Mouse (Mus musculus) midbrain, embryonic 16.5 days (tissue): ENCODE measurements at regions not wholly inside any gene's neighbourhood (a gene's known extent, or its start where the extent isn't known, plus 50 kb on each side); places are given as distances from the start of the nearest gene placed in this dataset.

Source experiments
- ATAC-seq: fragments of 200-750 bp; cut with Nextera tagmentation; 2 replicates; pipeline ENCODE4 v1.8.0; 2017; ENCODE audit warnings: moderate TSS enrichment
- H3K27ac ChIP-seq: fragments of 300-500 bp; sonication (generic); 2 replicates; pipeline ENCODE4 v1.5.1; 2014; ENCODE audit warnings: mild to moderate bottlenecking, low read length, mixed read lengths
- H3K27me3 ChIP-seq: fragments of 300-500 bp; sonication (generic); 2 replicates; pipeline ENCODE4 v1.6.1; 2014; ENCODE audit warnings: low read depth, low read length, mixed read lengths; ENCODE audit not compliant: control insufficient read depth, insufficient read depth
- H3K36me3 ChIP-seq: fragments of 300-500 bp; sonication (generic); 2 replicates; pipeline ENCODE4 v1.6.1; 2014; ENCODE audit warnings: mild to moderate bottlenecking, low read length, moderate library complexity, mixed read lengths; ENCODE audit not compliant: control insufficient read depth, insufficient read depth
- H3K4me1 ChIP-seq: fragments of 300-500 bp; sonication (generic); 2 replicates; pipeline ENCODE4 v1.6.1; 2014; ENCODE audit warnings: mild to moderate bottlenecking, low read length, mixed read lengths; ENCODE audit not compliant: control insufficient read depth, insufficient read depth
- H3K4me2 ChIP-seq: fragments of 300-500 bp; sonication (generic); 2 replicates; pipeline ENCODE4 v1.6.1; 2014; ENCODE audit warnings: mild to moderate bottlenecking, low read length, mixed read lengths
- H3K4me3 ChIP-seq: fragments of 300-500 bp; sonication (generic); 2 replicates; pipeline ENCODE4 v1.5.1; 2014; ENCODE audit warnings: low read depth, mild to moderate bottlenecking, low read length, moderate library complexity, mixed read lengths
- H3K9ac ChIP-seq: fragments of 300-500 bp; sonication (generic); 2 replicates; pipeline ENCODE4 v1.6.1; 2014; ENCODE audit warnings: low read depth, low read length, mixed read lengths
- H3K9me3 ChIP-seq: fragments of 300-500 bp; sonication (generic); replicated peaks from 2 replicates; pipeline ENCODE4 v1.6.1; 2014; ENCODE audit warnings: mild to moderate bottlenecking, low read length, mixed read lengths; ENCODE audit not compliant: control insufficient read depth, poor library complexity, severe bottlenecking
- WGBS: fragments of 180-500 bp; shearing (Covaris S2); extraction: QIAGEN DNeasy Blood & Tissue Kit; methylation state at CpG from one replicate; pipeline ENCODE4 v1.1.7; 2014; 5-methylcytosine and 5-hydroxymethylcytosine counted together

DNA sequence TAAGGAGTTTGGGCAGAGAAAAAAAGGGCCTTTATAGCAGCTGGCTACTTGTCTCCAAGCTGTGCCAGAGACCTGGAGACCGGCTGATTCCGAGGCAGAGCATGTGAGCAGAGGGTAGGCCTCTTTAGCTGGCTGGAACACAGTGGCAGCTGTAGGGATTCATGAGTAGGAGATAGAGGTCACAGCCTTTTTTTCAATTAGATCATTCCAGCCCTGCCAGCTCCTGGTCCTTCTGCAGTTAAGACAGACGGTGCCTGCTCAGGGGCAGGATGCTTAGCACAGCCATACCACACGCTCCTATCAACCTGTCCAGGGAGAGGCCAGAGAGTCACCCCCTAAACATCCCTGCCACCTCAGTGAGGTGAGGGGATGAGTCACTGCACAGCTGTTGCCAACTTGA lies 302.1 kb downstream of the Galc start:
- no peak; the same call in 1 of the 2 replicates for ATAC-seq
- Histone ChIP-seq H3K4me3 (no peak overlapping the region), H3K36me3 (no peaks in the 10 kb centered on the region), H3K9ac (no peak overlapping the region), H3K4me2 (no peak overlapping the region), H3K27me3 (no peaks in the 10 kb centered on the region), H3K27ac (no peak overlapping the region), H3K4me1 (no peaks in the 10 kb centered on the region; the same call in 1 of the 2 replicates), H3K9me3 (no peaks in the 10 kb centered on the region)
- 50% methylated on average over 4 of the region's 4 CpGs for WGBS

DNA sequence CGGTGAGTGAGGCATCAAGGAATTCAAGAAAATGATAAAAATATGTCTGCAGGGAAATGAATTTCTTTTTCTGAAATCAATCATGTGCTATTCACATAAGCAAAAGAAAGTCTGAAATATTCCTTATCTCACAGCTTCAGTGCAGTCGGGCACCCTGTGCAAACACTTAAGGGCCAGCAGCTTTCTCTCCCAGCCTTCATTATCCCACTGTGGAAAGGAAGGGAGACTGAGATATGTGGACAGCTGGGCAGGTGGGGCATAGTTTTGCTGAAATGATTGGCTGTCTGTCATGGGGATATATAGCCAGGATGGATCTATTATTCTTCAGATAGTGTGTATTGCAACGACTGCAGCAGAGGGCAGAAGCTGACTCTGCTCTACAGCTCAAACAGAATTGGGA lies 305.9 kb downstream of the Galc start:
- no peaks in the 10 kb centered on the region; the same call in 1 of the 2 replicates for H3K4me1 ChIP-seq
- H3K27ac ChIP-seq, result no peak overlapping the region
- 76% methylated on average over 3 of the region's 3 CpGs for whole genome bisulfite sequencing
- no peaks in the 10 kb centered on the region for H3K27me3 ChIP-seq
- H3K4me3 ChIP-seq, result no peak overlapping the region
- H3K9ac ChIP-seq, result no peak overlapping the region
- no peak overlapping the region for H3K4me2 ChIP-seq
- ATAC-seq, result peak; percentile 56; the same call in 1 of the 2 replicates
- no peaks in the 10 kb centered on the region for H3K9me3 ChIP-seq
- H3K36me3 ChIP-seq, result no peaks in the 10 kb centered on the region

DNA sequence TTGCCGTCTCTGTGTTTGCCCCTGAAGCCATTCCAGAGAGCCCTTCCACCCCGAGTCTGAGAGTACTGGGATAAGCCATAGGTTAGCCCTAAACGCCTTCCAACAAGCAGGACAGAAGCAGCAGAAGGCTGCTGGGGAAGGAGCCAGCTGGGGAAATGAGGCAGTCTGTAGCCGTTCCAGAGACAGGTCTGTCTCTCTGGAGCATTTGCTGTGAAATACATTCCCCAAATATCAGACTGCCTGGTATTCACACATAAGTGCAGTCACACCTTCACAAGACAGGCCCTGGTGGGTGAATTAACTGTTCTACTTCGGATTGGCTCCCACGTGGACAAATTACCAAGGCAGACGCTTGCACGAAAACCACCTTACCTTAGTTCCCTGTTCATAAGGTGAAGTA lies 307.1 kb downstream of the Galc start:
- Histone ChIP-seq H3K9ac (no peak overlapping the region), H3K27me3 (no peaks in the 10 kb centered on the region), H3K4me1 (no peaks in the 10 kb centered on the region; the same call in 1 of the 2 replicates), H3K4me2 (no peak overlapping the region), H3K36me3 (no peaks in the 10 kb centered on the region), H3K27ac (no peak overlapping the region), H3K9me3 (no peaks in the 10 kb centered on the region), H3K4me3 (no peak overlapping the region)
- 82% methylated on average over 8 of the region's 8 CpGs for whole genome bisulfite sequencing
- ATAC-seq, result no peak

DNA sequence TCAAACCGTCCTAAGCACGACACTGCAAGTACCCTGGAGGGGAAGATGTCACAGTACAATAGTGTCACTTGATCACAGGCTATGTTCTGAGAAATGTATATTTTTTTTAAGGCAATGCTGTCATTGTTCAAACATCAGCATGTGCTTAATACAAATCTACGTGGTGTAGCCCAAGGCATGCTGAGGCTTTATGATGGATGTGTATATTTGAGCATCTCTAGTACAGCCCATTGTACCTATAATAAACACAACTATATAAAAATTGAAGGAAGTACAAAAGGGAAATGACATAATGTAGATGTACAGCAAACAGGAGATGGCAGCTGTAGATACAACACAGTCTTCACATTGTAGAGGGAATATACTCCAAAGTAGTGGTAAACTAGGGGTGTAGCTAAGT lies 309.2 kb downstream of the Galc start:
- no peaks in the 10 kb centered on the region for H3K36me3 ChIP-seq
- H3K4me2 ChIP-seq, result no peak overlapping the region
- H3K4me3 ChIP-seq, result no peak overlapping the region
- H3K27me3 ChIP-seq, result no peaks in the 10 kb centered on the region
- H3K4me1 ChIP-seq, result no peaks in the 10 kb centered on the region; the same call in 1 of the 2 replicates
- no peaks in the 10 kb centered on the region for H3K9me3 ChIP-seq
- H3K27ac ChIP-seq, result no peak overlapping the region
- no peak overlapping the region for H3K9ac ChIP-seq
- WGBS, result 64% methylated on average over 3 of the region's 3 CpGs
- ATAC-seq, result no peak

DNA sequence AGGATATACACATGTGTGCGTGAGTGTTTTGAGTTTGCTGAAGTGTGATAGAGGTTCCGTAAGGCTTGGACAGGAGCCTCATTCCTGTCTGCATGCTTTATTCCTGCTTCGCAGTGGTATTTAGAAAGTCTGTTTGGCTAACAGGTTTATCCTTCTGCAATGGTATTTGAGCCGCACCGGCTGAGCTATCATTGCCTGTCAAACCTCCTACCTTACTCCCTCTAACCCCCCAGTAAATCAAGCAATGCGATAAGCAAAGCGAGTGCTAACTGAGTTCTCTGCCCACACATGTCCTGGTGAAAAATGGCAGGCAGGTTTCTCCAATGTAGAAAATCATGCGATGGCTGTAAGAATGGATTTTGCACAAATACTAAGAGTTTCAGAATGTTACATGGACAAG lies 311.8 kb downstream of the Galc start:
- Histone ChIP-seq H3K4me3 (no peak overlapping the region), H3K27me3 (no peaks in the 10 kb centered on the region), H3K9me3 (no peaks in the 10 kb centered on the region), H3K9ac (no peak overlapping the region), H3K4me2 (no peak overlapping the region), H3K36me3 (no peaks in the 10 kb centered on the region), H3K4me1 (no peaks in the 10 kb centered on the region), H3K27ac (no peak overlapping the region)
- 96% methylated on average over 8 of the region's 8 CpGs for WGBS
- ATAC-seq, result no peak

- Histone ChIP-seq H3K4me2 (no peak overlapping the region), H3K36me3 (no peaks in the 10 kb centered on the region), H3K27me3 (no peaks in the 10 kb centered on the region), H3K27ac (no peak overlapping the region), H3K9me3 (no peaks in the 10 kb centered on the region), H3K9ac (no peak overlapping the region), H3K4me1 (no peaks in the 10 kb centered on the region), H3K4me3 (no peak overlapping the region)
- 79% methylated on average over 5 of the region's 5 CpGs for WGBS
- no peak for ATAC-seq
Observed at GRCm38 (mm10) chr12:97938361-97938760, 320.9 kb downstream of the Galc start.

- Histone ChIP-seq H3K27me3 (no peaks in the 10 kb centered on the region), H3K9me3 (no peaks in the 10 kb centered on the region), H3K4me1 (no peaks in the 10 kb centered on the region), H3K4me2 (no peak overlapping the region), H3K36me3 (no peaks in the 10 kb centered on the region), H3K27ac (no peak overlapping the region), H3K4me3 (no peak overlapping the region), H3K9ac (no peak overlapping the region)
- no peak for ATAC-seq
- WGBS, result 89% methylated on average over 5 of the region's 5 CpGs
Observed at GRCm38 (mm10) chr12:97929877-97930276, 329.4 kb downstream of the Galc start.

GRCm38 (mm10) chr12:97927036-97927435 lies 332.2 kb downstream of the Galc start:
- H3K9me3 ChIP-seq, result no peaks in the 10 kb centered on the region
- H3K9ac ChIP-seq, result no peak overlapping the region
- no peaks in the 10 kb centered on the region for H3K27me3 ChIP-seq
- H3K4me2 ChIP-seq, result no peak overlapping the region
- ATAC-seq, result no peak
- H3K4me1 ChIP-seq, result no peaks in the 10 kb centered on the region
- no peaks in the 10 kb centered on the region for H3K36me3 ChIP-seq
- 68% methylated on average over 1 of the region's 1 CpGs for WGBS
- no peak overlapping the region for H3K27ac ChIP-seq
- no peak overlapping the region for H3K4me3 ChIP-seq

- Histone ChIP-seq H3K4me2 (peak overlapping the region; percentile 37), H3K9me3 (no peaks in the 10 kb centered on the region), H3K4me1 (peaks cover 7% of the 10 kb centered on the region; the same call in 1 of the 2 replicates), H3K36me3 (no peaks in the 10 kb centered on the region), H3K27ac (peak overlapping the region; percentile 4; the same call in 1 of the 2 replicates), H3K27me3 (no peaks in the 10 kb centered on the region), H3K9ac (peak overlapping the region; percentile 30; the same call in 1 of the 2 replicates), H3K4me3 (no peak overlapping the region)
- 27% methylated on average over 21 of the region's 21 CpGs for WGBS
- ATAC-seq, result no peak
Observed at GRCm38 (mm10) chr12:97921349-97922264, 337.7 kb downstream of the Galc start.
